Mouse (Mus musculus) myocyte (in vitro differentiated cells): Measurements from ENCODE around the gene Cdpf1. TPM values are rescaled to one million over a fixed set of nuclear protein-coding genes. Genes with fewer than 3 reads are reported as not detected.
"Not testable (repeated sequence)": the region's sequence is repeated elsewhere in the genome, so short reads cannot be mapped to it uniquely, and the experiment has no call there.

ENCODE experiments used
- H3K27me3 ChIP-seq: one replicate; pipeline ENCODE4 v1.6.1; 2011; ENCODE audit not compliant: control insufficient read depth, insufficient read depth, insufficient read length
- H3K36me3 ChIP-seq: one replicate; pipeline ENCODE4 v1.6.1; 2011; ENCODE audit not compliant: control insufficient read depth, insufficient read depth
- H3K4me2 ChIP-seq: one replicate; pipeline ENCODE4 v1.6.1; 2011; ENCODE audit warnings: low read depth, control low read depth
- H3K4me3 ChIP-seq: one replicate; pipeline ENCODE4 v1.5.1; 2011; ENCODE audit warnings: mild to moderate bottlenecking, control low read depth, moderate library complexity
- H3K79me2 ChIP-seq: one replicate; pipeline ENCODE4 v1.6.1; 2011; ENCODE audit not compliant: control insufficient read depth, insufficient read depth
- H3ac ChIP-seq: one replicate; pipeline ENCODE4 v1.6.1; 2011; ENCODE audit not compliant: control insufficient read depth, insufficient read length
- CEBPB ChIP-seq: IDR thresholded peaks from 2 replicates; pipeline ENCODE4 v1.6.1; 2011; ENCODE audit warnings: mild to moderate bottlenecking, moderate library complexity; ENCODE audit not compliant: poor library complexity, insufficient read depth, severe bottlenecking
- E2F4 ChIP-seq: IDR thresholded peaks from one replicate; pipeline ENCODE4 v1.6.1; 2011; ENCODE audit warnings: mild to moderate bottlenecking, control low read depth, moderate library complexity; ENCODE audit not compliant: insufficient read depth
- MAX ChIP-seq: IDR thresholded peaks from one replicate; pipeline ENCODE4 v1.6.1; 2011; ENCODE audit warnings: low read depth, mild to moderate bottlenecking, control low read depth
- MYOD1 ChIP-seq, 3 experiments: IDR thresholded peaks; one replicate each; pipeline ENCODE4 v1.6.1; 2011; ENCODE audit warnings: control low read depth in 2 of 3, low read depth in 2 of 3, mild to moderate bottlenecking in 2 of 3, moderate library complexity in 1 of 3; ENCODE audit not compliant: insufficient read length in 2 of 3, control insufficient read depth in 1 of 3
- MYOG ChIP-seq, 3 experiments: IDR thresholded peaks; one replicate each; pipeline ENCODE4 v1.6.1; 2011; ENCODE audit warnings: control low read depth in 2 of 3, low read depth in 2 of 3, mild to moderate bottlenecking in 2 of 3; ENCODE audit not compliant: insufficient read length in 2 of 3, control insufficient read depth in 1 of 3, insufficient read depth in 1 of 3
- POLR2A ChIP-seq: IDR thresholded peaks from one replicate; pipeline ENCODE4 v1.6.1; 2011; ENCODE audit warnings: low read depth, mild to moderate bottlenecking, control low read depth, moderate library complexity; ENCODE audit not compliant: insufficient read length
- POLR2AphosphoS2 ChIP-seq: IDR thresholded peaks from one replicate; pipeline ENCODE4 v1.6.1; 2011; ENCODE audit warnings: low read depth, control low read depth; ENCODE audit not compliant: insufficient read length
- REST ChIP-seq: IDR thresholded peaks from one replicate; pipeline ENCODE4 v1.6.1; 2011; ENCODE audit warnings: mild to moderate bottlenecking, control low read depth, moderate library complexity; ENCODE audit not compliant: insufficient read depth, insufficient read length
- SRF ChIP-seq: IDR thresholded peaks from one replicate; pipeline ENCODE4 v1.6.1; 2011; ENCODE audit warnings: low read depth; ENCODE audit not compliant: control insufficient read depth, insufficient read length
- TCF12 ChIP-seq: IDR thresholded peaks from one replicate; pipeline ENCODE4 v1.6.1; 2011; ENCODE audit warnings: mild to moderate bottlenecking, control low read depth; ENCODE audit not compliant: poor library complexity, insufficient read depth, severe bottlenecking
- TCF3 ChIP-seq: IDR thresholded peaks from one replicate; pipeline ENCODE4 v1.6.1; 2011; ENCODE audit warnings: low read depth, control low read depth; ENCODE audit not compliant: insufficient read length
- USF1 ChIP-seq: IDR thresholded peaks from one replicate; pipeline ENCODE4 v1.6.1; 2011; ENCODE audit warnings: low read depth, mild to moderate bottlenecking, control low read depth, moderate library complexity
- polyA plus RNA-seq: library from polyadenylated mRNA; unstranded; fragments of >200 nt; fragmentation: generic; extraction: Trizol; gene quantifications from one replicate; pipeline ENCODE4 v1.2.1, GENCODE M21; 2012; ENCODE audit warnings: missing spikeins

The Cdpf1 gene
- polyA plus RNA-seq, 1 experiment, result 25.1 TPM

DNA sequence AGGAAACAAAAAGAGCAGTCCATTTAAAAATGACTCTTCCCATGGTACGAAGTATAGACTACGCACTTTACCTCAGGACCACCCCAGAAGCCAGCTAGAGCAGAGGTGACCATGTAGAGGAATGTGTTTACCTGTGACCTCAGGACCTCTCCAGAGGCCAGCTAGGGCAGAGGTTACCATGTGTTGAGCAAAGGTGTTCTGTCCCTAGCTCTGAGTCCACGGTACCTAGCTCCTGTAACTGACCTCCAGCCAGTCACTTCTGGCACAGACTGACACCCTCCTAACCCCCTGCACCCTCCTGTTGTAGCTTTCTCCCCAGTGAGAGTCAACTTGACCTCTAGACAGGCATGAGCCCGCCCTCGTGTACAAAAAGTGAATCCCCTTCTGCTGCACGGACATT, 24.0 kb downstream of the Cdpf1 start:
- TF ChIP-seq MYOG (IDR thresholded peaks at IDR 0.05; ENCODE audit: control insufficient read depth in 1 of 3, insufficient read depth in 1 of 3, insufficient read length in 2 of 3, low read depth in 2 of 3) (no peak), MYOD1 (IDR thresholded peaks at IDR 0.05; ENCODE audit: control insufficient read depth in 1 of 3, insufficient read length in 2 of 3, low read depth in 2 of 3) (no peak), TCF3 (no peak), CEBPB (no peak), TCF12 (no peak), MAX (no peak), USF1 (no peak), REST (no peak)
- peaks cover 52% of the 10 kb centered on the region for H3K27me3 ChIP-seq
- H3K36me3 ChIP-seq, result no peaks in the 10 kb centered on the region
- H3K79me2 ChIP-seq, result no peaks in the 10 kb centered on the region
- no peak overlapping the region for H3K4me2 ChIP-seq
- H3ac ChIP-seq, result no peak overlapping the region
- H3K4me3 ChIP-seq, result no peak overlapping the region

DNA sequence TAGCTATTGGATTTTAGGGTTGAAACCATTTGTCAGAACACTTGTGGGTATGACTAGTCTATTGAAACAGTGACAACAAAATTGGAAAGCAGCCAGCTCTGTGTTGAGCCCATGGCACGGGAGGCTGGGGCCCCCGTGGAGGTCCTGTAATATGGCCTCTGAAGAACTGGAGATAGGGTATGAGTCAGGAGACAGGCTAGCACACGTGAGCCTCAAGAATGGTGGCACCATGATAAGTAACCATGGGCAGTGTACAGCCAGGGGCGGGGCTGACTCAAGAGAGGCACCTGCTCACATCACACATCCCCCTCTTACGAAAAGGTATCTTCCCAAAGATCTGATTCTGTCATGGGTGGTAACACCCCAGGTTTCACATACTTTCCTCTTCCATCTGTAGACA, 24.8 kb downstream of the Cdpf1 start:
- Histone ChIP-seq H3K36me3 (no peaks in the 10 kb centered on the region), H3ac (no peak overlapping the region), H3K4me3 (no peak overlapping the region), H3K79me2 (no peaks in the 10 kb centered on the region), H3K4me2 (no peak overlapping the region), H3K27me3 (peaks cover 51% of the 10 kb centered on the region)
- TF ChIP-seq E2F4, result no peak
- TF ChIP-seq MAX, result no peak
- no peak for TF ChIP-seq USF1
- TF ChIP-seq POLR2AphosphoS2, result no peak
- TF ChIP-seq TCF3, result no peak
- no peak for TF ChIP-seq TCF12
- TF ChIP-seq REST, result no peak
- TF ChIP-seq POLR2A, result no peak

DNA sequence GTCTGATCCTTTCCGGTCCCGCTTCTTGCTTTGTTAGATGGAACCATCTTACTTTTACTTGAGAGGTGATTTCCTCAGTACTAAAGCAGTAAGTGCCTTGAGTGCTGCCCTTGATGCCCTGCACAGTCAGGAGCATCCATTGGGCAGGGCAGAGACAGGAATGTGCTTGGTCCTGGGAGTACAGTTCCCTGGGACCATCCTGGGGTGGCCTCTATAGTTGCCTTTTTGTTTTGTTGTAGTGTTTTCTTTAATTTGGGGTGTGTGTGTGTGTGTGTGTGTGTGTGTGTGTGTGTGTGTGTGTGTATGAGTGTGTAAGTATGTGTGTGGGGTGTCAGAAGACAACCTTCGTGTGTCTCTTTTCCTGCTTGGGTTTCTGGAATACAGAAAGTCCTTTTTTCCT, 27.2 kb downstream of the Cdpf1 start:
- H3K27me3 ChIP-seq, result peaks cover 34% of the 10 kb centered on the region
- no peak overlapping the region for H3K4me2 ChIP-seq
- no peak overlapping the region for H3ac ChIP-seq
- no peaks in the 10 kb centered on the region for H3K79me2 ChIP-seq
- H3K4me3 ChIP-seq, result no peak overlapping the region
- H3K36me3 ChIP-seq, result no peaks in the 10 kb centered on the region
- TF ChIP-seq POLR2AphosphoS2 (no peak), CEBPB (no peak), TCF12 (no peak), REST (no peak), MYOG (IDR thresholded peaks at IDR 0.05; ENCODE audit: control insufficient read depth in 1 of 3, insufficient read depth in 1 of 3, insufficient read length in 2 of 3, low read depth in 2 of 3) (no peak), SRF (no peak), E2F4 (no peak), POLR2A (no peak), MAX (no peak), MYOD1 (IDR thresholded peaks at IDR 0.05; ENCODE audit: control insufficient read depth in 1 of 3, insufficient read length in 2 of 3, low read depth in 2 of 3) (no peak), TCF3 (no peak), USF1 (no peak)

DNA sequence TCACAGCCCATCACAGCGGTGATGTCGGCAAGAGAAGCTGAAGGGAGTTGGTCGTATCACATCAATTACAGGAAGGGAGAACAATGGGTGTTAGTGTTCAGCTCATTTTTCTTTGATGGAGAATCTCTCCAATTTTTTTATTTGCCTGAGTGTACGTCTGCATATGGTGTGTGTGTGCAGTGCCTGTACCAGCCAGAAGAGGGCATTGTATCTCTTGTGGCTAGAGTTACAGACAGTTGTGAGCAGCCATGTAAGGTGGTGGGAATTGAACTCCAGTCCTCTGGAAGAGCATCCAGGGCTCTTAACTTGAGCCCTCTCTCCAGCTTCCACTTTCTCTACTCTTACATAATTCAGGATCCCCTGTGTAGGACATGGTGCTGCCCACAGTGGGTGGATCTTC, 28.4 kb downstream of the Cdpf1 start:
- H3K79me2 ChIP-seq, result no peaks in the 10 kb centered on the region
- H3K4me2 ChIP-seq, result no peak overlapping the region
- no peak overlapping the region for H3ac ChIP-seq
- H3K27me3 ChIP-seq, result peaks cover 25% of the 10 kb centered on the region
- TF ChIP-seq REST, result no peak
- no peak for TF ChIP-seq MYOD1 (IDR thresholded peaks at IDR 0.05; ENCODE audit: control insufficient read depth in 1 of 3, insufficient read length in 2 of 3, low read depth in 2 of 3)
- no peak for TF ChIP-seq CEBPB
- TF ChIP-seq SRF, result no peak
- TF ChIP-seq TCF3, result no peak
- no peak for TF ChIP-seq E2F4
- no peak for TF ChIP-seq USF1
- TF ChIP-seq TCF12, result no peak
- TF ChIP-seq MYOG (IDR thresholded peaks at IDR 0.05; ENCODE audit: control insufficient read depth in 1 of 3, insufficient read depth in 1 of 3, insufficient read length in 2 of 3, low read depth in 2 of 3), result no peak
- TF ChIP-seq POLR2A, result no peak
- no peak for TF ChIP-seq POLR2AphosphoS2
- no peak for TF ChIP-seq MAX
- no peaks in the 10 kb centered on the region for H3K36me3 ChIP-seq
- no peak overlapping the region for H3K4me3 ChIP-seq

DNA sequence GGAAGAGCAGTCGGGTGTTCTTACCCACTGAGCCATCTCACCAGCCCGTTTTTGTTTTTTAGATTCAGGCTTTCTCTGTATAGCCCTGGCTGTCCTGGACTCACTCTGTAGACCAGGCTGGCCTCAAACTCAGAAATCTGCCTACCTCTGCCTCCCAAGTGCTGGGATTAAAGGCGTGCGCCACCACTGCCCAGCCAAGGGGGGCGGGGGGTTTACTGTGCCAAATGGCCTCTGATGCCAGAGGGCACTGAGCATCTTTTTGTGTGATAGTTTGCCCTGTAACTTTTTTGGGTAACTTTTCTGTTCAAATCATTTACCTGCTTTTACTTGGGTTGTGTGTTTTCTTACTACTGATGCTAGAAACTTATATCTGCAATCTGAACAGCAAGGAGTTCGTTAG, 32.6 kb downstream of the Cdpf1 start:
- H3K79me2 ChIP-seq, H3K4me3 ChIP-seq, H3ac ChIP-seq, H3K36me3 ChIP-seq, H3K4me2 ChIP-seq: not testable (repeated sequence)
- H3K27me3 ChIP-seq, result peaks cover 14% of the 10 kb centered on the region
